Mouse (Mus musculus) ovary, postnatal 14 days (tissue): ENCODE measurements at regions not wholly inside any gene's neighbourhood (a gene's known extent, or its start where the extent isn't known, plus 50 kb on each side); places are given as distances from the start of the nearest gene placed in this dataset.
"Not testable (repeated sequence)": the region's sequence is repeated elsewhere in the genome, so short reads cannot be mapped to it uniquely, and the experiment has no call there.

ENCODE experiments used
- DNase-seq: peaks from one replicate; pipeline ENCODE4 v3.0.0; 2022; ENCODE audit warnings: low spot score

DNA sequence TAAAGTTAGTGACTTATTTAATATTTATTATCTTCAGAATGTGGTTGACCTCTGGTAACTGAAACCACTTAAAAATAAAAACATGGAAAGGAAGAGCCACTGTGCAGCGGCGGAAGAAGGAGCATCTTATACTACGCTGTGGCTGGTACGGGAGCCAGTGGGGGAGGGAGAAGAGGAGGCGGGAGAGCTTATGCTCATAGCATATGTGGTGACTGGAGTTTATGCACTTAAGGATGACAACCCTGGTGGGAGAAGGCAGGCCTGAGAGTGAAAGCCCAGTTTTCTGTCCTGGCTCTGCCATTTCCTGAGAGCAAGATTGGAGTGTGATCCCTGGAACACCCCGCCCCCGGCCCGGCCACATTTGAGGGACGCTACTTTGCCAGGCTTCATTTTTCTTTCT, 145.5 kb downstream of the Tsen15 start:
- no peak for DNase-seq

DNA sequence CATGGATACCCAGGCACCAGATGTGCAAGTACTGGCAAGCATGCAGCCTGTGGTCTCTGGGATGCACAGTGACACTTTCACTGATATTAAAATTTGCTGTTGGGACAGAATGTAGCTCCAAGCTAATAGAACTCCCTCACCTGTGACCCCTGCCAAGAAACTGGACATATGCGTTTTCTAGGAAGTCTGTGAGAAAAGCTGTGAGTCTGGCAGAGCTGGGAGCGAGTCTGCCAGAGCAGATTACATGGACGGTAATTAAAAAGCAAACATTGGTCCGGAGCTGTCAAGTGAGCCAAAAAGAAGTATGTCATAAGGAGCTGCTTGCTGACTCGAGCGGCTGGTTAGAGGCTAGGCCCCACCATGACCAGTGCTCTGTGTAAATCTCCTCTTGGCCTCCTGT, 147.1 kb downstream of the Tsen15 start:
- DNase-seq: no peak

DNA sequence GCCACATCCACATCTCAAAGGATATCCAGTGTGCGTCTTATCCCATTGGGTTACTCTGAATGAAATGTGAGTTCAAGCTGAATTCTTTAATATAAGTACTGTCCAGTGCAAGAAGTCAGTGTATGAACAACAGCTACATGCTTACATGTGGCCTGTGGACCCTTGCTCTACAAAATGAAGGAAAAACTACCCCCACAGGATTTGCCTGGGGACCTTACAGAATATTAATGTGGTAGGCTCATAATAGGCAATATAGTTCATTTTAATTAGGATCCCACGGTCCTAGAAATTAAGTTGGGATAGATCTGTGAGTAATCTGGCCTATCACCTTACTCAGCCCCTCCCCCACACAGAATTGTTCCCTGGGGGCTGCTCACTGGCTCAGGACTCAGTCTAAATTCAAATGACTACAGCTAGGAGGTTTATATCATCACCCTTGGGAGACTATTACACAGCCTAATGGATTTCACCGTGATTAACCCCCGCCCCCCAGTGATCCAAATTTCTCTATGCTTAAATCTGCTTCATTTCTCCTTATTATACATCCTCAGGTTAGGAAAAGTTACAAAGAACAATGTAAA, 145.4 kb upstream of the 1700025G04Rik start:
- DNase-seq: no peak

DNA sequence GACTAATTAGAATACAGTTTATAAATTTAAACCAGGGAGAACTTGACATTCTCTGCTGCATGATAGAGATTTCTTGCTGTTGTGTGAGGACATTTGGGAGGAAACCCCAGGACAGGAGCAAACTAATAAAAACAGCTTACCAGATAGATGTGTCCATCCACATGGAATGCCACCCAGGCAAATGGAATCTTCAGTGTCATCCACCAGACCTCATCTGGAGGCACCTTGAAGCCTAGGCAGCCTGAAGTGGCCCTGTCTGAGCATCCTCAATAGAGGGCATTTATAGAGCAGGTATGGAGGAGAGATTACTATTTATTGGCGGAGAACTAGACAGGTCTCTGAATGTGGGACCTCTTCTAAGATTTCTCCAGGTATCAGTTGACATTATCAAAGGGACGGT, 144.8 kb upstream of the 1700025G04Rik start:
- no peak for DNase-seq

DNA sequence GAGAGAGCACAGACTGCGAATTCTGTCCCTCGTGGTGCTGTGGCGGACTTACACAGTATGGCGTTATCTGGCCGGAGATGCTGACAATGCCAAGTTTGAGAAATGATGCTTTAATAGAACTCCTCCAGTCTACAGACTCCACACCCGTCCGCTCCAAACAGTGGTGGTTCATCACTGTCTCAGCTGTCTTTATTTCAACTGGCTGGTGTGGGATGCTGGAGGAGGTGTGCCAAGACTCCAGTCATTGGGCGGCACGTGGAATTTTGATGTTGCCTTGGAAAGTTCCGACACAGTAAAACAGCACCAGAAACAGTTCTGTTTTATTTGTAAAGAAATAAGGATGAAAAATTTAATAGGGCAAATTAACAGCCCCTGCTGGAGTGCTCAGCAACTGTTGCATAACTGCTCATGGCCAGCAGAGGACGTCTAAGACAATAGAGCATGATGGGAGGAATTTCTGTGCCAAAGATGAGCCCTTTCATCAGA, 141.8 kb upstream of the 1700025G04Rik start:
- peak; percentile 6 for DNase-seq

DNA sequence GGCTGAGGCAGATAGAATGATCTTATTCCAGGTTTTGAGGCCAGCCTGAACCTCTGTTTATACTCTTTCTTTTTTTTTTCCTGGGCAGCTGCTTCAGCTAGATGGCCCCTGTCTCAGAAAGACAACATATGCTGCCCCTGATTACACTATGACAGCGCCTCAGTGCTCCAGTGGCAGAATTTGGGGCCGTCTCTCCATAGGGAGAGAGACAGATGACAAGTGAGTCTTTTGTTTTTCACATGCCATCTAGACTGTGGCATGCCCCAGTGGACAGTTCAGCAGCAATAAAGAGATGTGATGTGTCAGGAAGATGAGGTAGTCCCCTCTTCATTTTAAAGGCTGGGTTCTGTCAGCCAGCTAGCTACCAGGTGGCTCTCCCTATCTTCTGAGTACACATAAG, 139.8 kb upstream of the 1700025G04Rik start:
- no peak for DNase-seq

DNA sequence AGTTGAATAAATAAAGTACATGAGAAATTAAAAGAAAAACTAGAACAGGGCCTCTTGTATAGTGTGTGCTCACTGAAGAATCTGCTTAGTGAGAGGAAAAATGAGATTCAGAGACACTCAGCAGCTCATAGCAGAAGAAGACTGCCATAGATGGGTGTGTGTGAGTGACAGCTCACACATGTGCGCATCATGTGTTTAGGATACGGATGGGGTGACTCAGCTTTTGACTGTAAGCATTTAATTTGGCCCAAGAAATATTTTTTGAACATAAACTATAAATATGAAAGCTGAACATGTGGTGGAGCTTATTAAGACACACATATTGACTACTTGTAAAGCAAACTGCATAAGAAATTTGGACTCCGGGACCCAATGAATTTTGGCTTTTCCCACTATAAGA, 136.1 kb upstream of the 1700025G04Rik start:
- no peak for DNase-seq

DNA sequence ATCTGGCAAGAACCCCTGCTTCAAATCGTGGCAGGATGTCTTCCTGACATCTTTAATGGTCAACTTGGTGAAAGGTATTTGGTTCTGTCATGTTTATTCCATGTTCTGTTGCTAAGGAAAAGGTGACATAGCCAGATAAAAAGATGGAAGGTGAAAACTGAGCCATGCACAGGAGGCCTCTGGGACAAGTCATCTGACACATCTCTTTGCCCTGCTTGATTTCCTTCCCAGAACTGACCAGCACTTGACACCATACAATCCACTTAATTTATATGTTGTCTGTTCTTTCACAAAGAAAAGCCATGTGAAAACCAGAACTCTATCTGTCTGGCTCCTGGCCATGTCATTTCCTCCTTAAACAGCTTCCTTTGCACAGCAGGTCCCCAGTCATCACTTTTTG, 133.7 kb upstream of the 1700025G04Rik start:
- DNase-seq: no peak

DNA sequence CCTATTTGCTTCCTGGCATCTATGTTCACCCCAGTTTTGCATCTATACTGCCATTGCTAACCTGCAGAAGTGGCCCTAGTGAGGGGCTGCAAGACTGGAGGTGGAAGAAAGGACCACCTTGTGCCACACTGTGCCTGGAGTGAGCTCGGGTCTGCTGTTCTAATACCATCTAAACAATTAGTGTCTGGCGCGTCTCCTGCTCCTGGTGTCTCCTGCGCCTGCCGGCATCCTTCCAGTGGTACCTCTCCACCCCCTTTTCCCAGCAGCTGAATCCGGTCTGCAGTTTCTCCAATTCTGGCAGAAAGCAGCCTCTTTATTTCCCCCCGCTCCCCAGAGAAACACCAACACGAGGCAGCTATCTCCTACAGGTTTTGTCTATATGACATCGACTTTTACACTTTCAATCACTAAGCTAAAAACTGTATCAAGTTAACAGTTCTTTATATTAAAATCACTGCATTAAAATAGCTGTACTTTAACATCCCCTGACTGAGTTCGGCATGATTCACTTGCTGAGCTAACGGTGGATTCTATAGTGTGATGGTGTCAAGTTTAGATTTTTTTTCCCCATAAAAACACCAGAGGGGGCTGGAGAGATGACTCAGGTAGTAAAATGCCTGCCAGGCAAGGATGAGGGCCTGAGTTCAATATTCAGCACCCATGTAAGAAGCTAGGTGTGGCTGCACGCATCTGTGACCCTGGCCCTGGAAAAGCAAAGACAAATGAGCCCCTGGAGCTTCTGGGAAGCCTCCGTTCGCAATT, 131.1 kb upstream of the 1700025G04Rik start:
- no peak for DNase-seq

DNA sequence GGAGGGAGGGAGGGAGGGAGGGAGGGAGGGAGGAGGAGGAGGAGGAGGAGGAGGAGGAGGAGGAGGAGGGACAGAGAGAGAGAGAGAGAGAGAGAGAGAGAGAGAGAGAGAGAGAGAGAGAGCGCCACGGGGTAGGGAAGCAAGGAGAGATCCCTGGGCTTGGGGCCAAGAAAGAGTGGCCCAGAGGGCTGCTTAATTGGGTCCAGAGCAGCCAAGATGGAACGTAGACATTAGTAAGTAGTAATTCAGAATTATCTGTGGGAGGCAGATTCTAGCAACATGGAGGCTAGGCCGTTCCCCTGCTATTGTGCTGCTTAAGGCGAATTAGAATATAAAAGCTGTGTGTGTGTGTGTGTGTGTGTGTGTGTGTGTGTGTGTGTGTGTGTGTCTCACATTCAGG, 129.8 kb upstream of the 1700025G04Rik start:
- DNase-seq: not testable (repeated sequence)

DNA sequence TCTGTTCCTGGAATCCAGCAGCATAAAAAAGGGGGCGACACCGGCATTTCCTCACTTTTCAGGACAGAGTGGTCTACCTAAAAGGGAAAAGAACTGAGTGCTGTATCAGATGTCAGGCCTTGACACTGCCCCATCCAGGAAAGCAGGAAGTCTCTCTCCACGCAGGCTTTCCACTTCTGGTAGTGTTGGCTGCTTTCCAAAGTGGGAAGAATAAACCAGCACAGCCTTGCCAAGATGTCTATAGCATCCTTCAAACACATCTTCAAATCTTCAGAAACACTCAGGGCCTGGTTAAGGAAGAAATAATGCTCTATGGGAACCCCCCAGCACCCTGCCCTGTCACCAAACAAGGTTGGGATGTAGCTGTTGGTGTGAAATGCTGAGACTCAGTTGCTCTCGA, 127.5 kb upstream of the 1700025G04Rik start:
- DNase-seq: no peak

DNA sequence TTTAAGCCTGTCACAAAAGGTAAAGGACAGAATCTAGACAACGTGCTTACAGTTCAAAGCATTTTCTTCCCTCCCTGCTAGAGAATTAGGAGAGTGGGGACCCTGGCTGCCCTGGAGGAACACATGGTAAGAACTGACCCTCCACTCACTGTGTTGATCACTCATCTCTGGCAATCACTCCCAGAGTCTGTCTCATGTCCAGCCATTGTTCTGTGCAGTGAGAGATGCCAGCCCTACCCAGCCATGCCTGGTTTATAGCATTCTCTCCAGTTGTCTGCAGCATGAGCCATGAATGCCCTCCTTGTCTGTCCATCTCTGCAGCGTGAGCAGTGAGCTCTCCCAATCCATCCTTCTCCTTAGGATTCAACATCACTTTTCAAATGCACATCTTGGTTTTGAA, 124.5 kb upstream of the 1700025G04Rik start:
- no peak for DNase-seq

DNA sequence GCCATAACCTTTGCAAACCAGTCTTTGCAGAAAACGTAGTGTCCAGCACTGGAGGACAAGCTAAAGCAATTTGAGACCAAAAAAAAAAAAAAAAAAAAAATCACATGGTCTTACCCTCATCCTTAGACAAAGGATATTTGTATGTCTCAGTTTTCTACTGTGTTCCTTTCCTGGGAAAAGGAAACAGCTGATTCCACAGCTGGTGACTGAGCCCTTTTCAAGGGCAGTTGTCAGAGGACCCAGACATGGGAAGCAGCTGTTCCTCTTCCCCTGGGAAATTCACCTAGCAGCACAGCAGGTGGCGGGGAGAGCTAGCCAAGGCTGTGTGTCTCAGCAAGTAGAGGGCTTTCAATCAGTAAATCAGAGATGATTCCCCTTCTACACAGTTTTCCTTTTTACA, 113.3 kb upstream of the 1700025G04Rik start:
- no peak for DNase-seq

DNA sequence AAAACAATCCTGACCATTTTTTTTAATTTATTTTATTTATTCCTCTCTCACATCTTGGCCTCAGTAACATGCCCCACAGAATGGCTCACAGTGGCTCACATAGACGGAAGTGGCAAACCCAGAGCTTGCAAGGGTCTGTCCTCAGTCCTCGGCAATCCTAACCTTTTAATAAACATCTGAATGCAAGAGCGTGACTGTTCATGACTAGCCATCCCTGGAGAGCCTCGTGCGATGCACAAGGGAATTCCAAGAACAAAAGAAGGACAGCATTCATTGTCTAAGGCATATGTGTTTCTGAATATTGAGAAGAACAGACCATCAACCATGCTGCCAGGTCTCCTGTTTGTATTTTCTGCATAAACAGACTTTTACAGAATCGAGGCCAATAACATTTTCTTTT, 98.8 kb upstream of the 1700025G04Rik start:
- DNase-seq: no peak

DNA sequence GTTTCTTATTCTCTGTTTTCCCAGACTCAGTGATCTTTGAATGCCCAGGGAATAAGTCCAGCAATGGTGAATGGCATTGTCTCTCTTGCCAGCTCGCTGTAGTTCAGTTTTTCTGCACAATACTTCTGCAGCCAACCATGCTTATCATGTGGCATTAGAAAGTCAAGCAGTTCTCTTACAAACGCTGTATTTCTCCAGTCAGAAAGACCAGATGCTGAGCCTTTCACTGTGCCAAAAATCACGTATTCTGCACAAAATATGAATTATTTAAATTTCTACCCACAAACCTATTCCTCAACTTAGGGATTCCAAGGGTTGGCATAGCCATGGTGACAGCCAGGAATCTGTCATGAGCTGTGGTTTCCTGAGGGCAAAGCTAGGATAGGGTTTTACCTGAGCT, 95.0 kb upstream of the 1700025G04Rik start:
- no peak for DNase-seq

DNA sequence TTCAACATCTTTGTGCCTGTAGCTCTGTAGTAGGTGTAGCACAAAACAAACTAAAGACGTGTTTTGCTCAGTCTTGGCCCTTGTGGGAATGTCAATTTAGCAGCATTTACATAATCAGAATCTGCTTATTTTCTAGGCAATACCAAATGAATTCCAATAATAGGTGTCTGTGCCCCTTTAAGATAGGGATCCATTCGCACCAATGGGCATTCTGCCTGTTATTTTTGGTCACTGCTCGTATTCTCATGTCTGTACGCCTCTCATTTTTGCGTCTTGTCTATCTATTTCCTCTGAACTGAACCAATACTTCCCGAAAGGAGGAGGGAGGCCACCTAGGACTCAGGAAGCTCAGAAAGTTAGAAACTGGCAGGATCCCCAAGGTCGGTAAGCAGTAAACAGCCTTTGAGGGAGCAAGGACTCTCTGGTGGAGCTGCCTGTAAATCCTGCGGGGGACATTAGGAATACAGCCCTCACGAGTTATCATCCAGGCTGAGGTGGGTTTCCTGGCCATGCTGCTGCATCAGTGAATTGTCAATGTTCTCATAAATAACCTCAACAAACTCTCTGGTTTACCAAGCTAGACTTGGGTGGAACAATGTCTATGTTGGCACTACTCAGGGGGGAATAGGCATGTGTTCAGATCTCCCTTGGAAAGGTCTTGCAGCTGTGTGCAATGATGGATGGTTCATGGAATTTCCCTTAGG, 86.5 kb upstream of the 1700025G04Rik start:
- no peak for DNase-seq

DNA sequence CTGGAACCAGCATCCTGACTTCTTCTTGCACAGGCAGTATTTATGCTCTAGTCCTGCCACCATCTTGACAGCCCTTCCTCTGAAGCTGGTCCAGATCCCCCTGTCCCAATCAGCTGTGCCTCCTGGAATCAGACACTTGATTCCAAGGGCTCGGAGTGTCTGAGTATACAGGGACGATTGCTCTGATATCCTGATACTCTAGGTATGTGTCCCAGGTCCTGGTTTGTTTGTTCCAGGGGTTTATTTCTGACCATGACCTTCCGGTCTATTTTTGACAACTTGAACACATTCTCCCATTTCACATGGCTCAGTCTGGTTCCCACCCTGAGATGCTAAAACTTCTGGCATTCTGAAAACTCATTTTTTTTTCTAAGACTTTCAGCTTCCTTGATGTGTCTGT, 85.8 kb upstream of the 1700025G04Rik start:
- DNase-seq: no peak

DNA sequence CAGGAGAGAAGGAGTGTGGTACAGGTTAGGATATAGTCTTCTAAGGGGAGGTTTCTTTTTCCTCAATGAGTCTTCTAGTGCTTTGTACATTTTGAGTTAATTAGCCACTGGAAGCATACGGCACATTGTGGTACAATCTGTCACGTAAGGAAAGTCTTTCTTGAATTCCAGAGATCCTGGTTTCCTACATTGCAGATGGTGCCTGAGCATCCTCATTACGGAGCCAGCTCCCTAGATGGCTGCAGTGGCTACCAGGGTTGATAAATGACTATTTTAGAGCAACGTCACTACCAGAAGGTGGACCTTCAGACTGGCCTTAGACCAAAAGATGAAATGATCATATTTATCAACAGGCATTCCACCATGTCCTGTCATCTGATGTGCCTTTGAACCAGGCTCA, 84.5 kb upstream of the 1700025G04Rik start:
- DNase-seq: no peak

DNA sequence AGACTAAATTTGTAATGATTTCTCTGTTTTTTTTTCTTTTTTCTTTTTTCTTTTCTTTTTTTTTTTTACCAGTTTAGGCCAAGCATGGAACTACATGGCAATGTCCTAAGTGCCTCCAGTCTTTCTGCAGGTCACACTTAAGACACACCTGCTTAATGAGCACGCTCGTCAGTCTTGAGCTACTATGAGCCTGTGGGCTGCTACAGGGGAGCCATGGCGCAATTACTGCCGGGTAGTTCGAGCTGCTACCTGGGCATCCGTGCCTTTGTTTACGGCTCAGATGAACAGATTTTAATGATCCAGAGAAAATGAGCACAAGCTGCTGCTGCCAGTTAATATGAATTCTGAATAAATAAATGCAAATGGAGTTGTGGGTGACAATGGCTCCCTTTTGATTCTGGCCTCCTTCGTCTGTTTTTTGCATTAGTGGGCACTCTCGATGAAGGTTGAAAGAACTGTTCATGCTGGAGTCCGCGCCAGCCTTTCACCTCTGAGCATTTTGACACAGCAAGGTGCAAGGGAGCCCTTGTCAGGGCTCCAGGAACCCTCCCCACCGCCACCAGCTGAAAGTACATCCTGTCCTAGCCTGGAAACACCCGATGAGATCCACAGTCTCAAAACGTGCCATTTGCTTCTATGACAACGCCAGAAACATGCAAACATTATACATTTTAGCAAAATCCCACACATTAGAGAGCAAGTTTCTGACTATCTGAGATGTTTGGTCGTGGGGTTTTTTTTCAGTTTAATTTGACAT, 81.3 kb upstream of the 1700025G04Rik start:
- no peak for DNase-seq

DNA sequence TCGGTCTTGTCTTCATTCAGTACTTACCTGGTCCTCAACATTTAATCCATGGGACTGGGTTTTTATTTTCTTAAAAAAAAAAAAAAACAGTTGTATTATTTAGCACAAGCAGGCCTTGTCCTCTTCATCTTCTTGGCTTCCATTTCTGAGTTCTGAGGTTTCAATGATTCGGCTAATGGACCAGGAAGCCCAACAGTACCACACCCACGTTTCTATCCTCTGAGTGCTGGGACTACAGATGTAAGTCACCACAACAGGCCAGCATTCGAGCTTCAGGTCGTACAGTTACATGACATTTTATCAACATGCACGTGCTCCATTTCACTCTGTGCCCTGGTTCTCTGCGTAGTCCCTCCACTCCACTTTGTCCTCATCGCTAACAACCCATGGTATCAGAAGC, 80.7 kb upstream of the 1700025G04Rik start:
- DNase-seq: no peak

DNA sequence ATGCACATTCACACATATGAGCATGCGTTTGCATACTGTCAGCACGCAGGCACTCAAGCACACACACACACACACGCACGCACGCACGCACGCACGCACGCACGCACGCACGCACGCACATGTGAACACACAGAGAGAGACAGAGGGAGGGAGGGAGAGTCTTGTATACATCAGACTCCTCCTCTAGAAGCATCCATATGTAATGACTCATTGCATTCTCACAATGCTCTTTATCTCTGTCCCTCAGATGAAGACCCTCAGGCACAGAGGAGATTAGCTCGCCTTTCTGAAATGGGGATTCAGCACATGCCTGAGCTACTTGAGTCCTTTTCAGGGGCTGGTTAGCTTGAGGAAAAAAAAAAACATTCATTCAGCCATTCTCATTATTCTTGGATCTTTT, 79.6 kb upstream of the 1700025G04Rik start:
- DNase-seq: no peak

DNA sequence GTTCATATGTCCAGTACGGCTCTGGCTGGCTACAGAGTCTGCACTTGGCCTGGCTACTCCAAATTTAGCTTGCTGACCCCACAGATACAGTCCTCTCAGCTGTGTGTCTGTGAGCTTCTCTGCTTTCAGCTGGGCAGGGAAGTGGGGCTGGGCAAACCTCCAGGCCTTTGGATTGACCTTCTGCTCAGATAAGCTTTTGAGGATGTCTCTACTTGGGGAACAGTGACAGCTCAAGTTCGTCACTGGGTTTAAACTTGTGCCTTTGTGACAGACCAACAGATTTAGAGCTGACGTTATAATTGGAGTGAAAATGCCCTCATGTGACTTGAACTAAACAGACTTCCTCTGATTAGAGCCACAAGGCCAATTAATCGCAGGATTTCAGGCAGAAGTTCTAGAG, 78.4 kb upstream of the 1700025G04Rik start:
- no peak for DNase-seq

DNA sequence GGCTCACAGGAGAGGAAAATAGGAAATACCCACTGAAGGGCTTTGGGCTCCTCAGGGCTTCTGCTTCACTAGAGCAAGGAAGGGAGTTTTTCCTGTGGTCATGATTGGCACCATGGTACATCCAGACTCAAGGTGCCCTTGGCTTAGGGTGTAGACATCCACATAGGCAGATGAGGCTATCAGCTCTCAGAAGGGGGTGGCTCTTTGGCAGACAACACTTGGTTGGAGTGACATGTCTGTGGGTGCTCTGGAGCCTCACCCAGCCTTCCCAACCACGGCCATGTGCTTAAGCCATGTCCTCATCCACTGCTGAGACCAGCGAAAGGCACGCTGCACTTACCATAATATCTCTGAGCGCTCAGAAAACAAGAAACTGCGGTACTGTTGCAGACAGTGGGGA, 77.8 kb upstream of the 1700025G04Rik start:
- no peak for DNase-seq
